Mouse (Mus musculus) Patski (cell line): ENCODE results near the gene Btd. TPM values are rescaled to one million over a fixed set of nuclear protein-coding genes. Genes with fewer than 3 reads are reported as not detected.

Source experiments
- ATAC-seq: fragments of 100-300 bp; one replicate; pipeline ENCODE4 v1.8.0; 2021
- CTCF ChIA-PET: fragments of 350-600 bp; sonication (Branson Sonifier 250); formaldehyde crosslinking; loops from one replicate; lab custom pipeline; 2022; ENCODE audit warnings: inconsistent platforms; lab: Charles Lee
- POLR2A ChIA-PET: fragments of 350-600 bp; sonication (Branson Sonifier 250); formaldehyde crosslinking; loops from one replicate; lab custom pipeline; 2022; ENCODE audit warnings: antibody characterized with exemption, inconsistent platforms; lab: Charles Lee
- DNase-seq: peaks from one replicate; pipeline ENCODE4 v3.0.0-alpha.2; 2011; ENCODE audit warnings: low read depth, low spot score
- H3K27me3 ChIP-seq: fragments of 371-371 bp; one replicate; pipeline ENCODE4 v1.5.1; 2021
- CTCF ChIP-seq: fragments of 100-300 bp; IDR thresholded peaks from one replicate; pipeline ENCODE4 v1.5.1; 2021
- in situ Hi-C: fragments of 300-500 bp; cut with MboI; formaldehyde crosslinking; loops from 3 replicates; pipeline ENCODE4 v1.11.1; 2018; ENCODE audit warnings: low pct_unique_long_range_greater_than_20kb, mixed read lengths
- polyA plus RNA-seq: library from polyadenylated mRNA; unstranded; gene quantifications from one replicate; pipeline ENCODE4 v1.2.3, GENCODE M21; 2021

The Btd gene
- polyA plus RNA-seq, 1 experiment from 2014 or later: 42.7 TPM

DNA sequence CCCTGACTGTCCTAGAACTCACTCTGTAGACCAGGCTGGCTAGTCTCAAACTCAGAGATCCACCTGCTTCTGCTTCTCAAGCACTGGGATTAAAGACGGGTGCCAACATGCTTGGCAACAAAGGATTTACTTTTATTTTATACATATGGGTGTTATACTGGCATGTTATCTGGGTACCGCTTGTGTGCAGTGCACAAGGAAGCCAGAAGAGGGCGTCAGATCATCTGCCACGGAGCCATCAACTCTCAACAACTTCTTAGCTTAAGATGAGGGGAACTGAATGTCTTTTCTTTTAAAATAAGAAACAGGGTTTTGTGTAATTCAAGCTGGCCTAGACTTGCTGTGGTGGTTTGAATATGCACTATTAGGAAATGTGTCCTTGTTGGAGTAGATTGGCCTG, 28.8 kb upstream of the Btd start:
- peak; percentile 32 for TF ChIP-seq CTCF
- POLR2A ChIA-PET: no interaction called here
- CTCF ChIA-PET: interaction anchor here (1.0 kb wide), 1 partner anchor 177 kb away, joined by 3 read pairs; no protein-coding TSS in a partner anchor
- in situ Hi-C loops: no loop called here
- no peaks in the 10 kb centered on the region for H3K27me3 ChIP-seq
- DNase-seq: no peak
- ATAC-seq: no peak

DNA sequence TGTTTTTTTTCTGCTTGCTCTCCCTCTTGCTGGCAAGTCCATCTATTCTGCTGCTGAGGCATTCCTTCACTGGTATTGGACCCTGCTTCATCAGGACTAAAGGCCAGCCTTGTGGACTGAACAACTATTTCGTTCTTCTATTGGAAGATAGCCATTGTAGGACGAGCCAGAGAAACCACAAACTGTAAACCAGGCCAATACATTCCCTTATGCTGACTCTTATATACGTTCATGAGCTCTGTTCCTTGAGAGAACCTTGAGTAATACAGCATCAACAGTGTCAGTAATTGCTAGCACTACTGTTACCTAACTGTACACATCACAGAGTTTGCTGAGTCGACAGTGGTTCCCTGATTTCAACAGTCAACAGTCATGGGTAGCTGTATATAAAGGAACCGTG, 27.2 kb upstream of the Btd start:
- POLR2A ChIA-PET: no interaction called here
- DNase-seq: no peak
- CTCF ChIA-PET: interaction anchor here (1.6 kb wide), 1 partner anchor 9 kb away, joined by 8 read pairs; no protein-coding TSS in a partner anchor
- TF ChIP-seq CTCF: no peak
- no peak for ATAC-seq
- H3K27me3 ChIP-seq: no peaks in the 10 kb centered on the region
- in situ Hi-C loops: no loop called here

DNA sequence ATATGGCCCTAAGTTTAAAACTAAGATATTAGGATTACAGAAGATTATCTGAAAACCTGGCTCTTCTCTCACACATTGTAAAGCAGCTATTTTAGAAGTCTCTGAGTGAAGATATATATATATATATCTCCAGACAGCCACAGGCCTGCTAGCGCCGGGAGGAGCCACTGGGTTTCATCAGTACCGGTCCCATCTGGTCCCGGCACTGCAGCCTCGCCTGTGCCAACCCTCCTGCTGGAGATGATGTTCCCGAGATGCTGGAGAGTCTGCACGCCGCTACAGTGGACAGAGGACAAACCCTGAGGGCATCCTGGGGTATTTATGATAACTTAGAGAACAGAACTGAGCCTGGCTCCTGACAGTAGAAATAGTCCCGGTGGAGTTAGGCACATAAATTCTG, 23.6 kb upstream of the Btd start:
- POLR2A ChIA-PET: interaction anchor here (0.7 kb wide), 1 partner anchor 130 kb away, joined by 3 read pairs; no protein-coding TSS in a partner anchor

DNA sequence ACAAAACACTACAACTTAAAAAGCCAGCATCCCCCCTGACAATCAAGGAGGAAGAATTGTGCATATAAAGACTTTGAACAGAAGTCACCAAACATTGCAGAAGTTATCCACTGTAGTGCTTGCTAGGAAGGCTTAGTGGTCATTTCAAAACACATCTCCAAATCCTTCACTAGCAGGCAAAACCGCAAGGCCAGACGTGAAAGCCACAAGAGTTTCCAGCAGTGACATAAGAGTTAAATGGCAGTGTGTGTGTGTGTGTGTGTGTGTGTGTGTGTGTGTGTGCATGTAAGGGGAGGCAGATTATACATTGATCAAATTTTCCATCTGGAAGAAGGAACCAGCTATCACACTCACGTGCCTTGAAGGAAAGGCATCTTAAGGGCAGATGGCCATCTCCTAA, 22.8 kb upstream of the Btd start:
- no peak for TF ChIP-seq CTCF
- in situ Hi-C loops: no loop called here
- no peak for ATAC-seq
- ChIA-PET CTCF (no interaction called here), POLR2A (no interaction called here)
- no peaks in the 10 kb centered on the region for H3K27me3 ChIP-seq
- no peak for DNase-seq

More for the DNA sequence above, 23.6 kb upstream of the Btd start:
- in situ Hi-C loops: no loop called here
- ATAC-seq (no peak), DNase-seq (no peak)
- TF ChIP-seq CTCF: no peak
- CTCF ChIA-PET: interaction anchor here (0.6 kb wide), 1 partner anchor 199 kb away, joined by 3 read pairs; no protein-coding TSS in a partner anchor
- no peaks in the 10 kb centered on the region for H3K27me3 ChIP-seq

DNA sequence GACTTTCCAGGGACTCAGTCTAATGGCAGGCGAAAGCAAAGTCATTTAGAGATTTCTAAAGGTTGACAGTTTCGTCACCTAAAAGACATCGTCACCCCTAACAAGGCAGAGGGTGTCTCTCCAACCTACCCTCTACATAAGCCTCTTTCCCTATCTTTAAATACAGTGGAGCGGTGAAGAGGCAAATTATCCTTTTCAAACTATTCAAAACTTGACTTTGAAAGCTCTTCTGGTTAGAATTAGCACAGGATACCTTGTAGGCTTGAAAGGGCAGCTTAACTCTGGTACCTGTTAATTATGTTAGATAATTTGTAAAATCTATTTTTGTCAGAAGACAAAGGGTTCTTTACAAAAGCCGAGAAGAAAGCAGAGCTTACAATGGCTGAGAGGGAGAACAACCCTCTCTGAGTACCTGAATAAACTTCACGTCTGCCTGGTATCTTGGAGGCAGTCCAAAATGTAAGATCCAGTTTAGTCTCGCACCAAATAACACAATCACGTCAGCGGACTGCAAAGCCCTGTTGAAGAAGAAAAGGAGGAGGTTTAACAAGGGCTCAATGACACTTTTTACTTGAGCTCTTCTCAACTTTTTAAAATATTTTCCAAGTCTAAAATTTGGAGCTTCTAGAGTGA, 20.1 kb upstream of the Btd start:
- CTCF ChIA-PET: interaction anchor here (1.0 to 1.2 kb wide), 2 partner anchors 9 to 15 kb away, joined by 3 to 4 read pairs; no protein-coding TSS in a partner anchor
- in situ Hi-C loops: no loop called here

DNA sequence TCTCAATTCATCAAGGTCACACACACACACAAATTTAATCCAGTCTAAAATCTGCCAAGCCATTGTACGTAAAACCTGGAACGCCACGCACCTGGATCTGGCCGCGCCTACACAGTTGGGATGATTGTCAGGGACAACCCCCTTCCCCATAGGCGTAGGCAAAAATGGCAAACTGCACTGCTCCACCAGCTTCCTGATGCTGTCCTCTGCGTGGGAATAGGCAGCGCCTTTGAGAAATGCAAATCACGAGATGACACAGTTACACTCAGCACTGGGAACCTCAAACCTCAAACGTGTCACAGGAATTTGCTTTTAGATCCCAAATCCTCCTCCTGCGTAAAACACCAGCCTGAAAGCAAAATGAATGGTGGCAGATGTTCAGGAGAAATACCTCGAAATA, 18.1 kb upstream of the Btd start:
- ATAC-seq: no peak
- TF ChIP-seq CTCF: no peak
- ChIA-PET POLR2A (no interaction called here), CTCF (no interaction called here)
- H3K27me3 ChIP-seq: no peaks in the 10 kb centered on the region
- no peak for DNase-seq
- in situ Hi-C loops: no loop called here

More for the DNA sequence above, 20.1 kb upstream of the Btd start:
- DNase-seq (no peak), ATAC-seq (no peak)
- POLR2A ChIA-PET: interaction anchor here (1.1 kb wide), 1 partner anchor 19 kb away, joined by 4 read pairs; no protein-coding TSS in a partner anchor
- TF ChIP-seq CTCF: no peak
- H3K27me3 ChIP-seq: no peaks in the 10 kb centered on the region

DNA sequence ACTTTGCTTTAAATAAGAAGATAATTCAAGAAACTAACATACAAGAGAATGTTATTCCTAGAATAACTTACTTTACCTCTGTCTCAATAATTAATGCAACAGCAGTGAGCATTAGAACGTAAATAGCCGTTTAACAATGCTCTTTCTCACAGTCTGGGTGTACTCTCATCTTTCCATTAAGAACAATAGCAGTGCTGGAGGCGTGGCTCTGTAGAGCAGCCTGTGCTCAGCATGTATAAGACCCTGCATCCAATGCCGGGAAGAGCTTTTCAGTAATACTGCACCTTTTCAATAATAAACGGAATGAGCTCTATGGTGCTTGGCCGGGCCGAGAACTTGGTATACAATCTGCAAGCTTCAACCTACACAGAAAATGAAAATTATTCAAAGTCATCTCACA, 10.2 kb upstream of the Btd start:
- ATAC-seq (no peak), DNase-seq (no peak)
- ChIA-PET CTCF (no interaction called here), POLR2A (no interaction called here)
- H3K27me3 ChIP-seq: no peaks in the 10 kb centered on the region
- TF ChIP-seq CTCF: no peak
- in situ Hi-C loops: no loop called here

DNA sequence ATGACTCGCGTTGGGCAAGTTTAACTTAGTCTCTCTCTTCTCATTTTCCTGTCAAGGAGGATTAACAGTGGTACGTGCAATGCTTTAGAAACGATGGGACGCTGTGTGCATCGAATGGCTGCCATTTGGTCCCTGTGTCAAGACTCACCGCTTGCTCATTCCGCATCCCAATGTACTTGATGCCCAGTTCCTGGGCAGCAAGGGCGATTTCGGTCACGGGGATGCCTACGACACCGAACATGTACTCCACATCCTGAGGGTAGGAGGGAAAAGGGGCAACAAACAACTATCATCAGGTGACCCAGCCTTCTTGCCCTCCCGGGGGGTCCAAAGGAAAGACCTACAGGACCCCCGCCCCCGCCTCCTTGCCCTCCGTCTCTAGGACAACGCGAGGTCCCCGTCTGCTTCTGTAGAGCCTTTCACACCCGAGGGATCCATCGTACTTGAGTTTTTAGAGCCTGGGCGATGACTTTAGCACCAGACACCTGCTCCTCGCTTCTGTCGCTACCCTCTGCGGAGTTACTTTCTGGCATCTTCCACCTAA, 410 bp upstream of the Btd start, which contains the start of gene Gm49387:
Gene Gm49387 (minus strand): TSS at position 533 of the 544 bp plus-strand sequence.
- CTCF ChIA-PET: interaction anchor here (1.0 kb wide), 1 partner anchor 146 kb away, joined by 4 read pairs; no protein-coding TSS in a partner anchor
- in situ Hi-C loops: no loop called here
- DNase-seq (no peak), ATAC-seq (peak; percentile 9)
- H3K27me3 ChIP-seq: no peaks in the 10 kb centered on the region
- no peak for TF ChIP-seq CTCF
- POLR2A ChIA-PET: interaction anchor here (0.7 to 1.4 kb wide), 3 partner anchors 19 to 215 kb away, joined by 3 to 4 read pairs (median 3); no protein-coding TSS in a partner anchor

DNA sequence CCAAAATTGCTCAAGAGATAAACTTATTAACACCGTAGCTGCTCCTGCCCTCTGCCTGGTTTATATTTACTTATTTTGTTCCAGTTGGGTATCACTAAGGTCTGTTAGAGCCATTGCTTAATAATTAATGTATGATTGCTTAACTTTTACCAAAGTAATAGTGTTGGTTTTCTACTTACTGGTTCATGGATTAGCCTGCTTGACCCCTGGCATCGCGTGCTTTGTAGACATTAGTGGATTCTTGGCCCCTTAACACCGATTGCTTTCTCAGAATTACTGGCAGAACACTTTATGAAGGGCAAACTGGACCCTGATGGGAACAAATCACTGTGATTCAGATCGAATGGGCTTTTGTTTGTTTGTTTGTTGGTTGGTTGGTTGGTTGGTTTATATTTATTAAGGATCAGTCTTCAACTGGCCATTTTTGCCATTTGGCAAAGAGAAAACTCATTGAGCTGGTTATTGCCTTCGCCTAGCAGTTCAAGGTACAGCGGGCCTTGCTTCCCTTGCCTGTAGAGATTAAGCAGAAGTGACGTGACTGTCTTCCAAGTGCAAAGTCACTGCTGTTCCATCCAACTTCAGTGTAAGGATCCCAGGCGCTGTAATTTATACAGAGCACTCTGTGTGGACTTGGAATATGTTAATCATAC, 803 bp downstream of the Btd start:
- POLR2A ChIA-PET: interaction anchor here (0.9 to 1.4 kb wide), 2 partner anchors 18 to 217 kb away, joined by 3 read pairs; no protein-coding TSS in a partner anchor
- CTCF ChIA-PET: interaction anchor here (1.0 kb wide), 1 partner anchor 145 kb away, joined by 4 read pairs; no protein-coding TSS in a partner anchor
- peak; percentile 32 for ATAC-seq

DNA sequence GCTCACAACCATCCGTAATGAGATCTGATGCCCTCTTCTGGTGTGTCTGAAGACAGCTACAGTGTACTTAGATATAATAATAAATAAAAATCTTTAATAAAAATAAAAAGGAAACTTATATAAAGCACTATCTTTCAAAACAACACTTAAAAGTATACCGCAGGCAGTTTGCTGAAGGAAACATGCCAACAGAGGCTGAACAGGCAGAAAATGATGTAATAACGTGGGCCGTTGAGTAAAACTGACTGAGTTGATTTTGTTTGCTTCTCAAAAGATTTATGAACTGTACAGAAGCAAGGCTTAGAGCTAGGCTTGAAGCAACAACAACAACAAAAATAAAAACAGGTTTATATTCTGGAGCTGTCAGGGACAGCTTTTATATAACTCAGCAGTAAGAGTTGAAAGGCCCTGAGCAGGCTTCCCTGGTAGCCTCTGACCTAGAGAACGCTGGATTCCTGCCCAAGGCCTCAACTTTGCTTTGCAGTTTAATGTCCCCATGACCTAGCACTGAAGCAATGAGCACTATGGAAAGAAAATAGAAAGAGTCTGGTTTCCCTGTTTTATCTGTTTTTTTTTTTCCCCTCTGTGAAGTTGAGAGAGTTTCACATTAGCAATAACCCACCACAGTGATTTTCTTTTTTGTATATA, 3.5 kb downstream of the Btd start:
- CTCF ChIA-PET: interaction anchor here (1.3 to 2.3 kb wide), 5 partner anchors 16 to 151 kb away, joined by 3 to 10 read pairs (median 6); no protein-coding TSS in a partner anchor
- no peak for ATAC-seq
- no peak for DNase-seq
- H3K27me3 ChIP-seq: no peaks in the 10 kb centered on the region
- in situ Hi-C loops: no loop called here
- POLR2A ChIA-PET: no interaction called here
- no peak for TF ChIP-seq CTCF

More for the DNA sequence above, 803 bp downstream of the Btd start:
- H3K27me3 ChIP-seq: no peaks in the 10 kb centered on the region
- in situ Hi-C loops: no loop called here
- DNase-seq: no peak
- TF ChIP-seq CTCF: no peak
